Mouse (Mus musculus): ENCODE results near the gene Snapin. TPM values are rescaled to one million over a fixed set of nuclear protein-coding genes. Genes with fewer than 3 reads are reported as not detected.
A peak's percentile ranks its signal among the peaks of the same experiment; 100 is the strongest.

Snapin gene
- polyA plus RNA-seq, 1 experiment from 2014 or later, result 68.0 TPM

- peak; percentile 65 for ATAC-seq (ENCODE audit: insufficient read depth)
- H3K36me3 ChIP-seq (ENCODE audit: insufficient read depth), result no peaks in the 10 kb centered on the region
- peaks cover 4% of the 10 kb centered on the region; the same call in 1 of the 2 replicates for H3K4me1 ChIP-seq (ENCODE audit: insufficient read depth)
- peak within 1 kb of the TSS; percentile 50; the same call in 1 of the 2 replicates for H3K27ac ChIP-seq (ENCODE audit: low read depth)
- H3K27me3 ChIP-seq (ENCODE audit: insufficient read depth, low read length), result peaks cover 32% of the 10 kb centered on the region
- H3K9me3 ChIP-seq (ENCODE audit: low read depth, low read length), result no peaks in the 10 kb centered on the region
- peak within 1 kb of the TSS; percentile 62 for H3K9ac ChIP-seq
- WGBS, result under 1% methylated on average over 43 of the region's 49 CpGs
- no peak for TF ChIP-seq CTCF (IDR thresholded peaks at IDR 0.05; ENCODE audit: low read depth)
- H3K4me2 ChIP-seq, result peak within 1 kb of the TSS; percentile 93
- DNase-seq, result peak; percentile 67
- peak within 1 kb of the TSS; percentile 57 for H3K4me3 ChIP-seq (ENCODE audit: low read depth, low read length)
These were observed 25.0 kb downstream of the Snapin start, which contains the start of gene Npr1 for GRCm38 (mm10) chr3:90465686-90466310. Gene Npr1, minus strand, starts transcription at chr3:90465866.

GRCm38 (mm10) chr3:90465081-90465685 is 25.6 kb downstream of the Snapin start:
- Histone ChIP-seq H3K27ac (ENCODE audit: low read depth) (no peak overlapping the region; the same call in 1 of the 2 replicates), H3K9me3 (ENCODE audit: low read depth, low read length) (no peaks in the 10 kb centered on the region), H3K4me3 (ENCODE audit: low read depth, low read length) (peak overlapping the region; percentile 57), H3K9ac (peak overlapping the region; percentile 62), H3K27me3 (ENCODE audit: insufficient read depth, low read length) (peaks cover 32% of the 10 kb centered on the region), H3K4me1 (ENCODE audit: insufficient read depth) (peaks cover 4% of the 10 kb centered on the region; the same call in 1 of the 2 replicates), H3K4me2 (peak overlapping the region; percentile 93), H3K36me3 (ENCODE audit: insufficient read depth) (no peaks in the 10 kb centered on the region)
- TF ChIP-seq CTCF (IDR thresholded peaks at IDR 0.05; ENCODE audit: low read depth), result no peak
- WGBS, result under 1% methylated on average over 75 of the region's 75 CpGs
- peak; percentile 31 for ATAC-seq (ENCODE audit: insufficient read depth)
- peak; percentile 47 for DNase-seq

GRCm38 (mm10) chr3:90464552-90465080 is 26.2 kb downstream of the Snapin start:
- H3K27ac ChIP-seq (ENCODE audit: low read depth), result no peak overlapping the region
- ATAC-seq (ENCODE audit: insufficient read depth), result peak; percentile 4

GRCm38 (mm10) chr3:90462579-90462978 is 28.3 kb downstream of the Snapin start:
- H3K4me1 ChIP-seq (ENCODE audit: insufficient read depth), result peaks cover 4% of the 10 kb centered on the region; the same call in 1 of the 2 replicates
- 0 out of 2 replicates have a peak overlapping the region, but pooled peaks have one; percentile 3 for H3K4me3 ChIP-seq (ENCODE audit: low read depth, low read length)
- TF ChIP-seq CTCF (IDR thresholded peaks at IDR 0.05; ENCODE audit: low read depth), result 0 out of 2 replicates have a peak, but pooled peaks have one; percentile 9
- peak overlapping the region; percentile 93 for H3K4me2 ChIP-seq
- no peaks in the 10 kb centered on the region for H3K36me3 ChIP-seq (ENCODE audit: insufficient read depth)
- peaks cover 32% of the 10 kb centered on the region for H3K27me3 ChIP-seq (ENCODE audit: insufficient read depth, low read length)
- H3K27ac ChIP-seq (ENCODE audit: low read depth), result no peak overlapping the region
- DNase-seq (peak; percentile 15), ATAC-seq (ENCODE audit: insufficient read depth) (no peak)
- H3K9ac ChIP-seq, result no peak overlapping the region; the same call in 1 of the 2 replicates
- no peaks in the 10 kb centered on the region for H3K9me3 ChIP-seq (ENCODE audit: low read depth, low read length)
- 30% methylated on average over 7 of the region's 7 CpGs for WGBS

More at GRCm38 (mm10) chr3:90464552-90465080, 26.2 kb downstream of the Snapin start:
- Histone ChIP-seq H3K9ac (peak overlapping the region; percentile 62), H3K4me2 (peak overlapping the region; percentile 93), H3K4me1 (ENCODE audit: insufficient read depth) (peaks cover 4% of the 10 kb centered on the region; the same call in 1 of the 2 replicates), H3K36me3 (ENCODE audit: insufficient read depth) (no peaks in the 10 kb centered on the region), H3K9me3 (ENCODE audit: low read depth, low read length) (no peaks in the 10 kb centered on the region), H3K4me3 (ENCODE audit: low read depth, low read length) (peak overlapping the region; percentile 57), H3K27me3 (ENCODE audit: insufficient read depth, low read length) (peaks cover 32% of the 10 kb centered on the region)
- TF ChIP-seq CTCF (IDR thresholded peaks at IDR 0.05; ENCODE audit: low read depth), result no peak
- DNase-seq, result peak; percentile 53
- WGBS, result 10% methylated on average over 37 of the region's 37 CpGs

- no peak overlapping the region for H3K4me2 ChIP-seq
- TF ChIP-seq CTCF (IDR thresholded peaks at IDR 0.05; ENCODE audit: low read depth), result no peak
- DNase-seq, result no peak
- H3K9me3 ChIP-seq (ENCODE audit: low read depth, low read length), result no peaks in the 10 kb centered on the region
- peaks cover 4% of the 10 kb centered on the region; the same call in 1 of the 2 replicates for H3K4me1 ChIP-seq (ENCODE audit: insufficient read depth)
- H3K36me3 ChIP-seq (ENCODE audit: insufficient read depth), result no peaks in the 10 kb centered on the region
- 88% methylated on average over 3 of the region's 3 CpGs for WGBS
- no peak overlapping the region for H3K27ac ChIP-seq (ENCODE audit: low read depth)
- ATAC-seq (ENCODE audit: insufficient read depth), result no peak
- H3K27me3 ChIP-seq (ENCODE audit: insufficient read depth, low read length), result peaks cover 32% of the 10 kb centered on the region
- no peak overlapping the region for H3K4me3 ChIP-seq (ENCODE audit: low read depth, low read length)
- no peak overlapping the region for H3K9ac ChIP-seq
These were observed 28.9 kb downstream of the Snapin start for GRCm38 (mm10) chr3:90461935-90462334.

- H3K4me1 ChIP-seq (ENCODE audit: insufficient read depth), result peaks cover 4% of the 10 kb centered on the region; the same call in 1 of the 2 replicates
- no peak overlapping the region for H3K4me3 ChIP-seq (ENCODE audit: low read depth, low read length)
- H3K4me2 ChIP-seq, result no peak overlapping the region
- whole genome bisulfite sequencing, result 63% methylated on average over 5 of the region's 5 CpGs
- H3K9me3 ChIP-seq (ENCODE audit: low read depth, low read length), result no peaks in the 10 kb centered on the region
- no peak overlapping the region for H3K27ac ChIP-seq (ENCODE audit: low read depth)
- no peak for TF ChIP-seq CTCF (IDR thresholded peaks at IDR 0.05; ENCODE audit: low read depth)
- H3K9ac ChIP-seq, result no peak overlapping the region
- H3K27me3 ChIP-seq (ENCODE audit: insufficient read depth, low read length), result peaks cover 21% of the 10 kb centered on the region
- no peaks in the 10 kb centered on the region for H3K36me3 ChIP-seq (ENCODE audit: insufficient read depth)
- ATAC-seq (ENCODE audit: insufficient read depth) (no peak), DNase-seq (no peak)
These were observed 30.5 kb downstream of the Snapin start for GRCm38 (mm10) chr3:90460315-90460714.

- no peaks in the 10 kb centered on the region for H3K36me3 ChIP-seq (ENCODE audit: insufficient read depth)
- H3K9me3 ChIP-seq (ENCODE audit: low read depth, low read length), result no peaks in the 10 kb centered on the region
- H3K27me3 ChIP-seq (ENCODE audit: insufficient read depth, low read length), result peaks cover 15% of the 10 kb centered on the region
- TF ChIP-seq CTCF (IDR thresholded peaks at IDR 0.05; ENCODE audit: low read depth), result no peak
- DNase-seq (no peak), ATAC-seq (ENCODE audit: insufficient read depth) (no peak)
- H3K4me3 ChIP-seq (ENCODE audit: low read depth, low read length), result no peak overlapping the region
- H3K27ac ChIP-seq (ENCODE audit: low read depth), result no peak overlapping the region
- 68% methylated on average over 9 of the region's 9 CpGs for WGBS
- no peak overlapping the region for H3K4me2 ChIP-seq
- H3K9ac ChIP-seq, result no peak overlapping the region
- H3K4me1 ChIP-seq (ENCODE audit: insufficient read depth), result no peaks in the 10 kb centered on the region
These were observed 31.1 kb downstream of the Snapin start for GRCm38 (mm10) chr3:90459727-90460126.
